8 mouse cellular contexts compared by ENCODE assay signal in genomic region chr11:69846738-69847688, GRCm38 (mm10). TPM values are rescaled to one million over a fixed set of nuclear protein-coding genes. Genes with fewer than 3 reads are reported as not detected.
DNase-seq lines count a peak whose midpoint lies in the region; ATAC-seq and TF ChIP-seq lines count a peak whose summit lies in the region.

No protein-coding gene starts in this region.

- peak overlapping the region; percentile 95 for H3K27ac ChIP-seq in embryonic facial prominence, embryonic 11.5 days (replicated peaks; ENCODE audit: low read depth, low read length)
- peak overlapping the region; percentile 22 for H3K27ac ChIP-seq in liver, adult 2 months (replicated peaks; ENCODE audit: insufficient read depth, low read depth, low read length)
- H3K27ac ChIP-seq in midbrain, embryonic 16.5 days (ENCODE audit: low read length) = peak overlapping the region; percentile 96

- H3K4me2 ChIP-seq in embryonic facial prominence, embryonic 11.5 days (ENCODE audit: low read depth, low read length) = peak overlapping the region; percentile 93
- H3K4me2 ChIP-seq in midbrain, embryonic 16.5 days (ENCODE audit: low read length) = peak overlapping the region; percentile 94

- H3K9ac ChIP-seq in embryonic facial prominence, embryonic 11.5 days (replicated peaks; ENCODE audit: low read length) = peak overlapping the region; percentile 85
- peak overlapping the region; percentile 64 for H3K9ac ChIP-seq in liver, adult 2 months (ENCODE audit: low read depth, low read length)
- H3K9ac ChIP-seq in midbrain, embryonic 16.5 days (ENCODE audit: low read depth, low read length) = peak overlapping the region; percentile 88

- H3K4me1 ChIP-seq in embryonic facial prominence, embryonic 11.5 days (ENCODE audit: control insufficient read depth, insufficient read depth, low read length) = peaks cover 6% of the 10 kb centered on the region
- peaks cover 8% of the 10 kb centered on the region for H3K4me1 ChIP-seq in liver, adult 2 months (ENCODE audit: control insufficient read depth, insufficient read depth, low read length)
- H3K4me1 ChIP-seq in midbrain, embryonic 16.5 days (ENCODE audit: control insufficient read depth, insufficient read depth, low read length) = peaks cover 22% of the 10 kb centered on the region

- H3K36me3 ChIP-seq in embryonic facial prominence, embryonic 11.5 days (replicated peaks; ENCODE audit: control insufficient read depth, insufficient read depth, low read depth, low read length) = peaks cover 2% of the 10 kb centered on the region
- H3K36me3 ChIP-seq in liver, adult 2 months (ENCODE audit: control insufficient read depth, insufficient read depth, low read length) = no peaks in the 10 kb centered on the region; the same call in 1 of the 2 replicates
- peaks cover 29% of the 10 kb centered on the region for H3K36me3 ChIP-seq in midbrain, embryonic 16.5 days (ENCODE audit: control insufficient read depth, insufficient read depth, low read length)

- no peak for TF ChIP-seq POLR2A in liver, adult 2 months (IDR thresholded peaks at IDR 0.05; ENCODE audit: extremely low read depth, insufficient read depth, low read length)

- no peaks in the 10 kb centered on the region for H3K79me2 ChIP-seq in liver, adult 2 months (ENCODE audit: control insufficient read depth, insufficient read depth, low read length)

- peak overlapping the region; percentile 83 for H3K4me3 ChIP-seq in embryonic facial prominence, embryonic 11.5 days (ENCODE audit: low read depth, low read length)
- peak overlapping the region; percentile 66 for H3K4me3 ChIP-seq in liver, adult 2 months (ENCODE audit: insufficient read depth, low read depth, low read length)
- H3K4me3 ChIP-seq in midbrain, embryonic 16.5 days (ENCODE audit: low read depth, low read length) = peak overlapping the region; percentile 65

- peak; percentile 41; the same call in 1 of the 2 replicates for ATAC-seq in embryonic facial prominence, embryonic 11.5 days (replicated peaks; ENCODE audit: insufficient number of reproducible peaks, low FRiP score, low TSS enrichment, low read depth)
- ATAC-seq in midbrain, embryonic 16.5 days = peak; percentile 47

- H3K27me3 ChIP-seq in embryonic facial prominence, embryonic 11.5 days (ENCODE audit: control insufficient read depth, insufficient read depth, low read length) = no peaks in the 10 kb centered on the region
- no peaks in the 10 kb centered on the region for H3K27me3 ChIP-seq in liver, adult 2 months (ENCODE audit: control insufficient read depth, insufficient read depth, low read length)
- H3K27me3 ChIP-seq in midbrain, embryonic 16.5 days (ENCODE audit: control insufficient read depth, insufficient read depth, low read depth, low read length) = no peaks in the 10 kb centered on the region

- intact Hi-C loops in heart, postnatal 10 days (cut with DNase I) = no loop called here

- 10% methylated on average over 37 of the region's 37 CpGs for WGBS in embryonic facial prominence, embryonic 11.5 days
- 21% methylated on average over 37 of the region's 37 CpGs for WGBS in liver, adult 2 months
- WGBS in midbrain, embryonic 16.5 days = 10% methylated on average over 36 of the region's 37 CpGs

- no peaks in the 10 kb centered on the region for H3K9me3 ChIP-seq in embryonic facial prominence, embryonic 11.5 days (replicated peaks; ENCODE audit: control insufficient read depth, low read length)
- no peaks in the 10 kb centered on the region for H3K9me3 ChIP-seq in midbrain, embryonic 16.5 days (replicated peaks; ENCODE audit: control insufficient read depth, low read length, poor library complexity, severe bottlenecking)

- TF ChIP-seq CTCF in liver, adult 2 months (IDR thresholded peaks at IDR 0.05; ENCODE audit: low read depth, low read length) = no peak

- peak; percentile 30 for DNase-seq in adrenal gland, postnatal 25 days
- DNase-seq in adrenal gland, adult 8-10 months = no peak
- peak; percentile 47 for DNase-seq in 3134 (ENCODE audit: extremely low read depth, insufficient read length, low spot score)
- DNase-seq in embryonic facial prominence, embryonic 11.5 days (ENCODE audit: low spot score) = peak; percentile 42
- peak; percentile 51 to 53 for DNase-seq in heart, postnatal 10 days
- no peak for DNase-seq in liver, adult 2 months (ENCODE audit: extremely low read depth, low read depth, low spot score)
- no peak for DNase-seq in layer of hippocampus, adult 9-11 months

RNA-seq across cellular contexts. Expression of gene Plscr3, which starts 0.8 kb away (rescaled TPM):
- total RNA-seq in adrenal gland, postnatal 25 days (2021) = 43.8 and 52.9 TPM in 2 replicates
- total RNA-seq in adrenal gland, adult 8-10 months (2022) = 10 to 100 TPM; 40.2 to 69.1 (median 62.1) TPM
- 90.0 and 102 TPM in 2 replicates for polyA plus RNA-seq in embryonic facial prominence, embryonic 11.5 days (2014; fragmentation: Nextera tagmentation; extraction: Ambion mirVana)
- total RNA-seq in heart, postnatal 10 days (2021) = 10 to 100 TPM; 52.5 to 59.7 TPM
- 1.5 and 2.6 TPM in 2 replicates for total RNA-seq in liver, adult 2 months (2014; rRNA removed)
- 18.5 and 19.3 TPM in 2 replicates for polyA plus RNA-seq in liver, adult 2 months (2012; rRNA removed)
- 46.3 and 48.1 TPM in 2 replicates for polyA plus RNA-seq in midbrain, embryonic 16.5 days (2015; fragmentation: Nextera tagmentation; extraction: Ambion mirVana)

RNA-seq across cellular contexts. Expression of gene Tmem256, which starts 8.7 kb away (rescaled TPM):
- 149 and 152 TPM in 2 replicates for total RNA-seq in adrenal gland, postnatal 25 days (2021)
- total RNA-seq in adrenal gland, adult 8-10 months (2022) = 100 to 1,000 TPM; 122 to 164 (median 149) TPM
- 294 and 335 TPM in 2 replicates for polyA plus RNA-seq in embryonic facial prominence, embryonic 11.5 days (2014; fragmentation: Nextera tagmentation; extraction: Ambion mirVana)
- total RNA-seq in heart, postnatal 10 days (2021) = 100 to 1,000 TPM; 130 to 151 TPM
- total RNA-seq in liver, adult 2 months (2014; rRNA removed) = 326 and 353 TPM in 2 replicates
- polyA plus RNA-seq in liver, adult 2 months (2012; rRNA removed) = 284 and 370 TPM in 2 replicates
- polyA plus RNA-seq in midbrain, embryonic 16.5 days (2015; fragmentation: Nextera tagmentation; extraction: Ambion mirVana) = 271 and 312 TPM in 2 replicates

RNA-seq across cellular contexts. Expression of gene Nlgn2, which starts 9.4 kb away (rescaled TPM):
- 18.6 and 19.7 TPM in 2 replicates for total RNA-seq in adrenal gland, postnatal 25 days (2021)
- 10 to 100 TPM; 22.2 to 48.7 (median 35.8) TPM for total RNA-seq in adrenal gland, adult 8-10 months (2022)
- polyA plus RNA-seq in embryonic facial prominence, embryonic 11.5 days (2014; fragmentation: Nextera tagmentation; extraction: Ambion mirVana) = 8.2 and 9.1 TPM in 2 replicates
- 10 to 100 TPM; 13.6 TPM for total RNA-seq in heart, postnatal 10 days (2021)
- total RNA-seq in liver, adult 2 months (2014; rRNA removed) = 0.18 and 0.34 TPM in 2 replicates
- 0.93 and 1.9 TPM in 2 replicates for polyA plus RNA-seq in liver, adult 2 months (2012; rRNA removed)
- 20.6 and 21.5 TPM in 2 replicates for polyA plus RNA-seq in midbrain, embryonic 16.5 days (2015; fragmentation: Nextera tagmentation; extraction: Ambion mirVana)

RNA-seq across cellular contexts. Expression of gene Tnk1, which starts 11.5 kb away (rescaled TPM):
- not detected in 2 replicates for total RNA-seq in adrenal gland, postnatal 25 days (2021)
- under 1 TPM in 2 of 4 experiments, not detected in 2; 0.11 to 0.20 TPM for total RNA-seq in adrenal gland, adult 8-10 months (2022)
- polyA plus RNA-seq in embryonic facial prominence, embryonic 11.5 days (2014; fragmentation: Nextera tagmentation; extraction: Ambion mirVana) = 1.1 and 1.9 TPM in 2 replicates
- not detected for total RNA-seq in heart, postnatal 10 days (2021)
- total RNA-seq in liver, adult 2 months (2014; rRNA removed) = 0.07 and 0.18 TPM in 2 replicates
- polyA plus RNA-seq in liver, adult 2 months (2012; rRNA removed) = 0.17 TPM in 2 replicates
- polyA plus RNA-seq in midbrain, embryonic 16.5 days (2015; fragmentation: Nextera tagmentation; extraction: Ambion mirVana) = 0.11 and 0.35 TPM in 2 replicates

RNA-seq across cellular contexts. Expression of gene Spem1, which starts 25.0 kb away (rescaled TPM):
- not detected in 2 replicates for total RNA-seq in adrenal gland, postnatal 25 days (2021)
- under 1 TPM in 1 of 4 experiments, not detected in 3; 0.38 TPM for total RNA-seq in adrenal gland, adult 8-10 months (2022)
- polyA plus RNA-seq in embryonic facial prominence, embryonic 11.5 days (2014; fragmentation: Nextera tagmentation; extraction: Ambion mirVana) = 0.27 TPM in 1 of 2 replicates, not detected in the other
- not detected for total RNA-seq in heart, postnatal 10 days (2021)
- total RNA-seq in liver, adult 2 months (2014; rRNA removed) = not detected in 2 replicates
- 0.09 TPM in 1 of 2 replicates, not detected in the other for polyA plus RNA-seq in liver, adult 2 months (2012; rRNA removed)
- polyA plus RNA-seq in midbrain, embryonic 16.5 days (2015; fragmentation: Nextera tagmentation; extraction: Ambion mirVana) = 0.24 and 0.68 TPM in 2 replicates

Comparison
In these comparisons a context has a peak if more than half of its experiments do, and no peak if none do; other contexts are left out.
1. DNase-seq: peak in adrenal gland, postnatal 25 days (single experiment), 3134 (single experiment), embryonic facial prominence, embryonic 11.5 days (single experiment) and heart, postnatal 10 days (2 of 2); none in adrenal gland, adult 8-10 months (single experiment), liver, adult 2 months (single experiment) and layer of hippocampus, adult 9-11 months (single experiment).
2. H3K27ac ChIP-seq: peak in every context shown above with its lines; median percentile 96 in midbrain, embryonic 16.5 days; 95 in embryonic facial prominence, embryonic 11.5 days; 22 in liver, adult 2 months.
3. RNA of gene Plscr3, which starts 0.8 kb away (total RNA-seq): 40.2 to 69.1 TPM in adrenal gland, adult 8-10 months, 52.5 to 59.7 TPM in heart, postnatal 10 days and 43.8 to 52.9 TPM in adrenal gland, postnatal 25 days; 1.5 to 2.6 TPM in liver, adult 2 months; every median in the first group is over 10 times any median in the second.
4. RNA of gene Nlgn2, which starts 9.4 kb away (total RNA-seq): 22.2 to 48.7 TPM in adrenal gland, adult 8-10 months, 18.6 to 19.7 TPM in adrenal gland, postnatal 25 days and 13.6 TPM in heart, postnatal 10 days; 0.18 to 0.34 TPM in liver, adult 2 months; every median in the first group is over 10 times any median in the second.
5. Peak in every context shown above with its lines, with median percentiles within 50 percentile points of each other: H3K4me3 ChIP-seq and H3K9ac ChIP-seq.